Mouse (Mus musculus): ENCODE measurements around the gene Gm20765.

DNA sequence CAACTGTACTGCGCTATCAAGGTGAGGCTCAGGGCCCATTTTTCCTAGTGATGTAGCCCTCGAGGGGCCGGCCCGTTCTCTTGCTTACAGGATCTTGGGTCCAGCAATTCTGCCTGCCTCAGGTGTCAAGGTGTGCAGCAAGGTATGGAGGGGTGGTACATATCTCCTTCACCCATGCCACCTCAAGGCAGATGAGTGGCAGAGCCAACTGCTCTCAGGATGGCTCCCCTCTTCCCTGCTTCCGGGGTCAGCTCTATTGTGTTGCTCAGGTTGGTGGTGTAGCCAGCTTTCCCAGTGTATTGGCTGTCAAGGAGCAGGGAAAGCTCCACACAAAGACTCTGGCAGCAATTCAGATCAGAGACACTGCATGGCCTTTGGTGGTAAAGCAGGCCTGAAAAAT, 29.2 kb downstream of the Gm20765 start:
- no peak for TF ChIP-seq CTCF (IDR thresholded peaks at IDR 0.05; ENCODE audit: low read depth)
- no peak for TF ChIP-seq EP300 (IDR thresholded peaks at IDR 0.05; ENCODE audit: low read depth)

Measured in heart, postnatal 0 days (tissue).